Mouse (Mus musculus) adipose tissue, adult 10 weeks (tissue): ENCODE results near the gene Zcchc7. TPM values are rescaled to one million over a fixed set of nuclear protein-coding genes. Genes with fewer than 3 reads are reported as not detected.

Experiments used
- polyA plus RNA-seq: library from polyadenylated mRNA; stranded (reverse); fragments of 350-450 nt; fragmentation: Illumina TruSeq; extraction: RNeasy Lipid Tissue Mini Kit (QIAGEN cat#74804); gene quantifications from one replicate; pipeline ENCODE4 v1.2.3, GENCODE M21; 2014; ENCODE audit warnings: low read depth, low replicate concordance

Gene Zcchc7
- 37.6 TPM for polyA plus RNA-seq

GRCm38 (mm10) chr4:44755553-44756133, at the start of gene Zcchc7:
Gene Zcchc7 (plus strand): TSS chr4:44755877.

GRCm38 (mm10) chr4:44709740-44710700, 45.7 kb upstream of the Zcchc7 start, which contains the start of gene Pax5:
Gene Pax5 (minus strand): TSS chr4:44710487.

DNA sequence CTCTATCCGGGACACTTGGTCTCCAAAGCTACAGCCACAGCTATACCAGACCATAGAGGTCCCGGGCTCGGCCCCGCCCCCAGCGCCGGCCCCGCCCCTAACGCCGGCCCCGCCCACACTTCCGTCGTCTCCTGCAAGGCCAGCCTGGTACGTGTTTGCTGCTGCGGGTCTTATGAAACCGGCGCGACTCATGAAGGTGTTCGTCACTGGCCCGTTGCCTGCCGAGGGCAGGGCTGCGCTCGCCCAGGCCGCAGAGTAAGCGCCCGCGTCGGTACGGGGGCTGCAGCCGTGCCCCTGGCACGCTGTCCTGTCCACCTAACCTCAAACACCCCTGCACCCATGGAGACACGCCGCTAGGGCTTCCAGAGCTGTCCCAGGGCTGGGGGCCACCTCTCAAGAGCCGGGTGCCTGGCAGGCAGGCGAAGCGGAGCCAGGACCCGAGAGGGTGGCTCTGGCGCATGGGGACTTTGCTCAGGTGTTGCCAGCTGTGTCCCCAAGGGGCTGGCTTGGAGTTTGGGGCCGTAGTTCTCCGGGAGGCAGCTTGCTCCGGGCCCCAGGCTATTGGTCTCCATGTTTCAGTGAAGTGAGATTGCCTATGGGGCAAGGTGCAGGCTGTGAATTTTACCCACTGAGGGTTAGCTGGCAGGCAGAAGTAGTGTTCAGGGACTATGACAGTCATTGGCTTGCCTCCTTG, 225.8 kb downstream of the Zcchc7 start, which contains the start of gene Grhpr:
TSS of gene Grhpr (plus strand) at position 116 of the 694 bp plus-strand sequence.

Other genes with a start within 250 kb of the Zcchc7 start
- gene Pax5, start 45.4 kb upstream of the Zcchc7 start, polyA plus RNA-seq: 1.6 TPM
- 67.6 TPM for gene Grhpr, start 225.5 kb downstream of the Zcchc7 start, polyA plus RNA-seq